Mouse (Mus musculus): ENCODE measurements around the gene Prox1.

- TF ChIP-seq CTCF (IDR thresholded peaks at IDR 0.05; ENCODE audit: borderline replicate concordance, control insufficient read depth, extremely low read depth, insufficient read depth, low read length, poor library complexity) (no peak), POLR2A (IDR thresholded peaks at IDR 0.05; ENCODE audit: control insufficient read depth, extremely low read depth, insufficient read depth, low read length, poor library complexity) (no peak)
Observed at GRCm38 (mm10) chr1:190214626-190215025, 44.1 kb upstream of the Prox1 start.
